Mouse (Mus musculus): ENCODE measurements at regions not wholly inside any gene's neighbourhood (a gene's known extent, or its start where the extent isn't known, plus 50 kb on each side); places are given as distances from the start of the nearest gene placed in this dataset.

DNA sequence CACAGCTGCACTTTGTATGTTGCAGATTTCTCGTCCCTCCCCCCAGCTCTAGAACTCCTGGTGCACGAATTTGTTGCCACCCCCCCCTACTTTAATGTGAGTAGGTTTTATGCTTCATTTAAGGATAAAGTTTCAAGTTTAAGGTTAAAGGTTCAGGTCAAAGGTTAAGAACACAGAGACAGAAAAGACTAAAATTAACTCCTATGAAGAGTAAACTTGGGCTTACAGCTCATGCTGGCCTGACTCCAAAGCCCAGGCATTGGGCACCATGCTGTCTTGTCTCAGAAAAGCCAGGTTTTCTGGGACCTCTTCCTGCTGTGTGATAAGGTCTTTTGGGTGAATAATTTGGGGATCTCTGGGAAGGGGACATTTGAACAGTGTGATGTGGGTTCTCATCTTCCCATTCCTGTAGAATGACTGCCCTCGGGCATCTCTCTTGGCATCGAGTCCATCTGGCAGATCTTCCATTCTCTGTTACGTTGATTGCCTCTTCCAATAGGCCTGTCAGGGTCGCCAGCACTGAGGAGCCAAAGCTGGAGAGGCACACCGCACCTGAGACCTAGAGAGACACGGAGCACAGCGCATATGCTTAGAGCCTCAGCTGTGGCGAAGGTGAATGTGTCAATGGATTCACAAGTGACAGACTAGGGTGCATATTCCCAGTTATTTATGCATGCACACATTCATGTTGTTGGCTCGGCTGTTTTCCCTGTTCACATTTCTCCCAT is 466.1 kb downstream of the Cd83 start:
- no peak for TF ChIP-seq CTCF (IDR thresholded peaks at IDR 0.05; ENCODE audit: low read depth)
- TF ChIP-seq EP300 (optimal IDR thresholded peaks at IDR 0.05) = no peak

All from stomach, postnatal 0 days (tissue).